Mouse (Mus musculus): ENCODE results near the gene Sycp3.

Gene Sycp3

DNA sequence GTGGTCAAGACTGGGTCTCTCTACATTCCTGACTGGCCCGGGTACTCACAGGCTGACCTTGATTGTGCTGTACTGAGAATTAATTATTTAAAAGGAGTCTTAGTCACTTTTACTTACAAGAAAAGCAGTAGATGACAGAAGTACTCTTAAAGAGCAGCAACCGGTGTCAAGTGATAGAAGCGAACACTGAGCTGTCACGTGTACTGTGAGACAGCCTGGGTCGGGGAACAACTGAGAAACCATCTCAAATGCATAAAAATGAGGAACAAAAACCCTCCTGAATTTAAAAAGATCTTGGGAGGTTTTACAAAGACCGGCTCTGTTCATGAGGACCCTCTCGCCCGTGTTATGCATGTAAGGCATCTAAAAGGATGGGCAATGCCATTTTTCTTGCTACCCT is 33.3 kb downstream of the Sycp3 start:
- Histone ChIP-seq H3K4me3 (replicated peaks; ENCODE audit: low read length) (no peak overlapping the region), H3K9me3 (ENCODE audit: low read length) (no peaks in the 10 kb centered on the region), H3K4me1 (replicated peaks; ENCODE audit: low read depth, low read length) (peaks cover 51% of the 10 kb centered on the region), H3K27me3 (ENCODE audit: insufficient read depth, low read length) (peaks cover 4% of the 10 kb centered on the region; the same call in 1 of the 2 replicates), H3K36me3 (ENCODE audit: insufficient read depth, low read length) (no peaks in the 10 kb centered on the region)
- TF ChIP-seq POU5F1 (IDR thresholded peaks at IDR 0.05; ENCODE audit: borderline replicate concordance, low read length) = no peak
- TF ChIP-seq NANOG (IDR thresholded peaks at IDR 0.05; ENCODE audit: borderline replicate concordance, low read length) = no peak
- TF ChIP-seq CTCF (conservative IDR thresholded peaks at IDR 0.05; ENCODE audit: low read length) = no peak

DNA sequence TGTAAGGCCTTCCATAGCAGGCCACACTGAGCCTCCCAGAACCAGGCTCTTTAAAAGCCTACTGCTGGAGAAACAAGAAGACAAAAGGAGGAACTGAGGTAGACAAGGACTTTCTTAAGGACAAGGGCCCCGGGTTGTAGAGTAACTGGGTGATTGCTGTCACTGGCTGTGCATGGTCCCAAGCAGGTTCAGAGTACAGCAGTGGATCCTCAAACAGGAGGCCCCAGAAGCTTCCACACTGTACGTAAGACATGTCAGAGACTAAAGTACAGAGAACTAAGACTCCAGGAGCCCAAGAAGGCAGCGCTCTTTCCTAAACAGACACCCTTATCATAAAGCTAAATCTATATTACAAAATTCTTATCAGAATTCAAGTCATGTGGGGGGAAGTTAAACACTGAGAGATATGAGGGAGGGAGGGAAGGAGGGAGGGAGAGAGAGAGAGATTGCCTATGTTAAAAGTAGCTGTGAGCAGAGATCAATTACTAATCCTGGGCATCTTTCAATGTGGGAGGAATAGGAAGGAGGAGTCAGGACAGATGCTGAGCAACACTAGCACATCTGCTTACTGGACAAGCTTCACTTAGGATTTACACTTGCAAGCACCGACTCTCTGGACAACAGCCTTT is 35.7 kb downstream of the Sycp3 start:
- no peaks in the 10 kb centered on the region for H3K27me3 ChIP-seq (ENCODE audit: insufficient read depth, low read length)
- no peak overlapping the region for H3K4me3 ChIP-seq (replicated peaks; ENCODE audit: low read length)
- no peaks in the 10 kb centered on the region for H3K36me3 ChIP-seq (ENCODE audit: insufficient read depth, low read length)
- peaks cover 56% of the 10 kb centered on the region for H3K4me1 ChIP-seq (replicated peaks; ENCODE audit: low read depth, low read length)
- no peak for TF ChIP-seq CTCF (conservative IDR thresholded peaks at IDR 0.05; ENCODE audit: low read length)
- TF ChIP-seq POU5F1 (IDR thresholded peaks at IDR 0.05; ENCODE audit: borderline replicate concordance, low read length) = no peak
- no peak for TF ChIP-seq NANOG (IDR thresholded peaks at IDR 0.05; ENCODE audit: borderline replicate concordance, low read length)
- no peaks in the 10 kb centered on the region for H3K9me3 ChIP-seq (ENCODE audit: low read length)

DNA sequence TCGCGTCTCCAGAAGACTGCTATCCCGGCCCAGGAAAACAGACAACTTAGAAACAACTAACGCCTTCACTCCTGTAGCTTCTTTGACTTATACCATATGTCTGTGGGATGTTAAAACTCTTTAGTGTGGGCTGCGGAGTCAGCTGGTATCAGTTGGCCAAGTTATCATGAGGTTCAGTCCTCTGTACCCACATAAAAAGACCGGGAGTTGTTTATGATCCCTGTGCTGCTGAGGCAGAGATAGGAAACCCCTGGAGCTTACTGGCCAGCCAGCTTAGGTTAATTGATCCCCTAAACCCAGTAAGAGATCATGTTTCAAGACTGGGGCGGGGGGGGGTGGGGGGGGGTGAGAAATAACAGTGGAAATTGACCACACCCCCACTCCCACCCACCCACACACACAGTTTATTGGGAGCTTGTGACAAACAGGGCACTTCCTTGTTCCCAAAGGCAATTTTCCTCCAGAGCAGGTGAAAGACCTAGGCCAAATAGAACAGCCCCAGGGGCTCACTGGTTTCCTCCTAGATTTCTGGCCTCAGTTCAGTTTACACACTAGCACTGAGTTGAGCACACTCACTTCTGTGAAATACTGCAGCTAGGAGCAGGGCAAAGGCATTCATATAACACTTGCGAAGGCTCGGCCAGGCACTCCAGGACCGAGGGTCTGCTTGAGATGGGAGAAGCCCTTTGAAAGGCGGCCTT is 37.6 kb downstream of the Sycp3 start:
- TF ChIP-seq POU5F1 (IDR thresholded peaks at IDR 0.05; ENCODE audit: borderline replicate concordance, low read length) (no peak), CTCF (conservative IDR thresholded peaks at IDR 0.05; ENCODE audit: low read length) (no peak), NANOG (IDR thresholded peaks at IDR 0.05; ENCODE audit: borderline replicate concordance, low read length) (no peak)
- Histone ChIP-seq H3K9me3 (ENCODE audit: low read length) (no peaks in the 10 kb centered on the region), H3K27me3 (ENCODE audit: insufficient read depth, low read length) (0 out of 2 replicates have a peak, but pooled peaks cover under 1% of the 10 kb centered on the region), H3K36me3 (ENCODE audit: insufficient read depth, low read length) (no peaks in the 10 kb centered on the region), H3K4me1 (replicated peaks; ENCODE audit: low read depth, low read length) (peaks cover 54% of the 10 kb centered on the region), H3K4me3 (replicated peaks; ENCODE audit: low read length) (no peak overlapping the region)

DNA sequence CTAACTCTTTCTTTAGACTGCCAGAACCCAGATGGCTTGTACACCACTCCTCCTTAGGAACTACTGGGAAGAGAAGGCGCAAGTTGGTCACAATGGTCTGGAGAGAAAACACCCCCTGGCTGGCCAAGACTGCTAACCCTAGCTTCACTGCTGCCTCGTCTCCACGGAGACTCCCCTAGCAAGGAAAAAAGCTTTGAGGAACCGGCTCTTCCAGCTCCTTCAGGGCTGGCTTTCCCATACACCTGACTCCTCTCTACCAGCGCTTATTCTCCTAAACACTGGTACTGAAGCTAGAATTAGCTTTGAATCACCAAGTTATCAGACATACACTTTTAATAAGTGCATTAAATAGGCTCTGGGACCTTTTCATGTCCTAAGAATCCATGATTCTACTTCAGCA is 40.6 kb downstream of the Sycp3 start:
- peaks cover 47% of the 10 kb centered on the region for H3K4me1 ChIP-seq (replicated peaks; ENCODE audit: low read depth, low read length)
- no peaks in the 10 kb centered on the region for H3K36me3 ChIP-seq (ENCODE audit: insufficient read depth, low read length)
- H3K27me3 ChIP-seq (ENCODE audit: insufficient read depth, low read length) = peaks cover 11% of the 10 kb centered on the region
- H3K4me3 ChIP-seq (replicated peaks; ENCODE audit: low read length) = no peak overlapping the region
- no peaks in the 10 kb centered on the region for H3K9me3 ChIP-seq (ENCODE audit: low read length)
- TF ChIP-seq NANOG (IDR thresholded peaks at IDR 0.05; ENCODE audit: borderline replicate concordance, low read length) = no peak
- TF ChIP-seq CTCF (conservative IDR thresholded peaks at IDR 0.05; ENCODE audit: low read length) = no peak
- TF ChIP-seq POU5F1 (IDR thresholded peaks at IDR 0.05; ENCODE audit: borderline replicate concordance, low read length) = no peak

DNA sequence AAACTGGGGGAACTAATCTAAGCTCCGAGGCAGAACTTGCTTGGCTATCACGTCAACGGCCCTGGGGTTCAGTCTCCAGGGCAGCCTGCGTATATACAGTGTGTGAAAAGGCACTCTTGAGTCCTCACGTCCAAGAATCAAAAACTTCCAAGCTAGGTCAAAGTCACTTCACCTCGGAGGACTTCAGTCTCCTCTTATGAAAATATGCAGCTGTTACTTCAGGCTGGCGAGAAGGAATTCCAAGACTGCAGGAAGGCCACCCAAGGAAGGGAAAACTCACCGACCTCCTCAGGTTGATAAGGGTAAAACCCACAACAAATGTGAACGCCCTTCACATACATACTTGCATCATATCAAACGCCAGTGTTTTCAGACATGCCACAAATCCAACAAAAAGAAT is 42.0 kb downstream of the Sycp3 start:
- Histone ChIP-seq H3K4me3 (replicated peaks; ENCODE audit: low read length) (no peak overlapping the region), H3K27me3 (ENCODE audit: insufficient read depth, low read length) (peaks cover 11% of the 10 kb centered on the region), H3K4me1 (replicated peaks; ENCODE audit: low read depth, low read length) (peaks cover 44% of the 10 kb centered on the region), H3K9me3 (ENCODE audit: low read length) (no peaks in the 10 kb centered on the region), H3K36me3 (ENCODE audit: insufficient read depth, low read length) (no peaks in the 10 kb centered on the region)
- TF ChIP-seq POU5F1 (IDR thresholded peaks at IDR 0.05; ENCODE audit: borderline replicate concordance, low read length) (no peak), CTCF (conservative IDR thresholded peaks at IDR 0.05; ENCODE audit: low read length) (no peak), NANOG (IDR thresholded peaks at IDR 0.05; ENCODE audit: borderline replicate concordance, low read length) (no peak)

DNA sequence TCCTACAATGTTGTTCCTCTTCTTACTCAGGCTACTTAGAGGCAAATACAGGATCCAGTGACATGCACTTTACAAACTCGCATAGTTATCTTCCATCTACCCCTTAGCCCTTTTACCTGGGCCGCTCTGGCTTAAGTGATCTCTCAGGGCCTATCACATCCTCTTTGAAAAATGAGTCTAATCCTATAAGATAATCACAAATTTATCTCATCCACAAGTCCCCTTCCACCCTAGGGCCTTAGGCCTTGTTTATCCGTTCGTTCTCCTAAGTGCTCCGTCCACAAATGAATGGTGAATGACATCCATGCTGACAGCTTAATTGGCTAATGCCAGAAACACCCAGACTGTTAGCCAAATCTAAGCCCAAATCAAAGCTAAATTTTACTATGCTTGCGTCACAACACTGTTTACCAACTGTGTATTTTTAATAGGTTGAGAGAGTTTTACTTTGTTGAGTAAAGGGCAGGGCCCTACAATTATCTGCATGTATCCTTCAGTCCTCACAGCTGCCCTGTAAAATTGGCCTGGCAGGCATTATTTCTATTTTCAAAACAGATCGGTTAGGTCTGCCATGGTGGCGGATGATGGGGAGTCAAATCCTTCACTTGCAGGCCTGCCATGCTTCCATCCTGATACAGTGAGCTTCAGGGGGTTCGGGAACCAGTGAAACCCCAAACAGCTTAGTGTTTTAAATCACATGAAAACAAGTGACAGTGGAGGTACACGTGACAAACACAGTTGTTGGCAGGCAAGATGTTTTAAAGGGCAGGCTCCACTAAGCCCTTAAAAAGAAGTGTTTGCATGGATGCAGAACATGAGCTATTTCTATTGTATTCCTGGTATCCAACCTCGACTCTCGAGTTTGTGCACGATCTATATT is 42.8 kb downstream of the Sycp3 start:
- Histone ChIP-seq H3K36me3 (ENCODE audit: insufficient read depth, low read length) (no peaks in the 10 kb centered on the region), H3K9me3 (ENCODE audit: low read length) (no peaks in the 10 kb centered on the region), H3K27me3 (ENCODE audit: insufficient read depth, low read length) (peaks cover 11% of the 10 kb centered on the region), H3K4me3 (replicated peaks; ENCODE audit: low read length) (no peak overlapping the region), H3K4me1 (replicated peaks; ENCODE audit: low read depth, low read length) (peaks cover 37% of the 10 kb centered on the region)
- no peak for TF ChIP-seq POU5F1 (IDR thresholded peaks at IDR 0.05; ENCODE audit: borderline replicate concordance, low read length)
- no peak for TF ChIP-seq NANOG (IDR thresholded peaks at IDR 0.05; ENCODE audit: borderline replicate concordance, low read length)

DNA sequence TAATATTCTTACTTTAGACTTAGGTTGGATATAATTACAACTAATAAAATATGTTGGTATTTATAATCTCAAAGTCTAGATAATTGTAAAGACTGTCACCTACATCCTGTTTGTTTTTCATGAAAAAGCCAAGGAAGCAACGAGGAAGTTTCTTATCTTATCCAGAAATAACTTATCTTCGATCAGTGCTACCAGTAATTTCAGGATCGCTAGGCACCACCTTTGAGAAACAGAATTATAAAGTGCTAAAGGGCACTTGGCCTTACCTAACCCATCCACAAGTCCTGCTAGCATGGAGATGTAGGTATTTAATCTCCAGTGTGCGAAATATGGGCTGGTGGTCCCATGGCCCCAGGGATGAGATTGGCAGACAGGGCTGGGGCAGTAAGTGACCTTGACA is 43.5 kb downstream of the Sycp3 start:
- H3K9me3 ChIP-seq (ENCODE audit: low read length) = no peaks in the 10 kb centered on the region
- peaks cover 35% of the 10 kb centered on the region for H3K4me1 ChIP-seq (replicated peaks; ENCODE audit: low read depth, low read length)
- H3K36me3 ChIP-seq (ENCODE audit: insufficient read depth, low read length) = no peaks in the 10 kb centered on the region
- H3K27me3 ChIP-seq (ENCODE audit: insufficient read depth, low read length) = peaks cover 11% of the 10 kb centered on the region
- TF ChIP-seq NANOG (IDR thresholded peaks at IDR 0.05; ENCODE audit: borderline replicate concordance, low read length) (no peak), POU5F1 (IDR thresholded peaks at IDR 0.05; ENCODE audit: borderline replicate concordance, low read length) (no peak), CTCF (conservative IDR thresholded peaks at IDR 0.05; ENCODE audit: low read length) (no peak)
- H3K4me3 ChIP-seq (replicated peaks; ENCODE audit: low read length) = peak overlapping the region; percentile 91
